Mouse (Mus musculus) kidney, embryonic 14.5 days (tissue): ENCODE measurements around the gene Pcnt. TPM values are rescaled to one million over a fixed set of nuclear protein-coding genes. Genes with fewer than 3 reads are reported as not detected.

ENCODE experiments used
- ATAC-seq: fragments of 200-750 bp; cut with Nextera tagmentation; 2 replicates; pipeline ENCODE4 v1.8.0; 2017; ENCODE audit warnings: moderate number of reproducible peaks, mild to moderate bottlenecking, moderate TSS enrichment, moderate library complexity; ENCODE audit not compliant: low FRiP score, low TSS enrichment
- H3K27ac ChIP-seq: fragments of 300-500 bp; sonication (generic); 2 replicates; pipeline ENCODE4 v1.5.1; 2014; ENCODE audit warnings: low read depth, mild to moderate bottlenecking, low read length, moderate library complexity, mixed read lengths
- H3K27me3 ChIP-seq: fragments of 300-500 bp; sonication (generic); 2 replicates; pipeline ENCODE4 v1.6.1; 2014; ENCODE audit warnings: mild to moderate bottlenecking, low read length; ENCODE audit not compliant: control insufficient read depth, insufficient read depth
- H3K36me3 ChIP-seq: fragments of 300-500 bp; sonication (generic); 2 replicates; pipeline ENCODE4 v1.6.1; 2014; ENCODE audit warnings: low read length, mixed read lengths; ENCODE audit not compliant: control insufficient read depth, insufficient read depth
- H3K4me1 ChIP-seq: fragments of 300-500 bp; sonication (generic); 2 replicates; pipeline ENCODE4 v1.6.1; 2014; ENCODE audit warnings: low read length, mixed read lengths; ENCODE audit not compliant: control insufficient read depth, insufficient read depth
- H3K4me2 ChIP-seq: fragments of 300-500 bp; sonication (generic); replicated peaks from 2 replicates; pipeline ENCODE4 v1.6.1; 2014; ENCODE audit warnings: low read depth, mild to moderate bottlenecking, low read length
- H3K4me3 ChIP-seq: fragments of 300-500 bp; sonication (generic); 2 replicates; pipeline ENCODE4 v1.5.1; 2014; ENCODE audit warnings: mild to moderate bottlenecking, low read length
- H3K9ac ChIP-seq: fragments of 300-500 bp; sonication (generic); 2 replicates; pipeline ENCODE4 v1.6.1; 2014; ENCODE audit warnings: low read depth, mild to moderate bottlenecking, low read length, moderate library complexity
- H3K9me3 ChIP-seq: fragments of 300-500 bp; sonication (generic); 2 replicates; pipeline ENCODE4 v1.6.1; 2016; ENCODE audit warnings: low read length; ENCODE audit not compliant: control insufficient read depth
- WGBS: fragments of 180-500 bp; shearing (Covaris S2); extraction: QIAGEN DNeasy Blood & Tissue Kit; methylation state at CpG from one replicate; pipeline ENCODE4 v1.1.7; 2014; 5-methylcytosine and 5-hydroxymethylcytosine counted together
- polyA plus RNA-seq: library from polyadenylated mRNA; unstranded; fragments of >200 nt; fragmentation: Nextera tagmentation; extraction: Ambion mirVana; gene quantifications from 2 replicates; pipeline ENCODE4 v1.2.1, GENCODE M21; 2014

The Pcnt gene
- polyA plus RNA-seq, 1 experiment from 2014 or later, result 27.1 TPM

DNA sequence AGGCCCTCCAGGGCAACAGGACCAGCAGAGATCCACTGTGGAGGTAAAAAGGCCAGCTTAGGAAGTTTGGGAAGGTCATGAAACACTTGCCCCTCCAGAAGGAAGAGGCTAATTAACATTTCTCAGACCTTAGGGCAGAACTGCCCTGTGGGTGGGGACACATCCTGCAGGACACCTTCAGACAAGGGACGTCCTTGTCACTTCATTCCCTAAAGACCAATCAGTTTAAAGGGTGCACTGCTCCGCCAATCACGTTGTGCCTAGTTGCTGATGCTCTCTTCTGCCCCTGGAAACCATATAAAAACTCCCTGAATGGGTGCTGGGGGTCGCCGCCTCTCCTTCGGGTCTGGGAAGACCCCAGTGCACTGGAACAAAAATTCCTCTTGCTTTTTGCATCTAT is 20.1 kb upstream of the Pcnt start:
- 87% methylated on average over 6 of the region's 6 CpGs for WGBS
- no peaks in the 10 kb centered on the region; the same call in 1 of the 2 replicates for H3K36me3 ChIP-seq
- ATAC-seq, result no peak
- H3K4me2 ChIP-seq, result no peak overlapping the region
- H3K9me3 ChIP-seq, result peaks cover 9% of the 10 kb centered on the region
- no peak overlapping the region for H3K27ac ChIP-seq
- H3K4me3 ChIP-seq, result no peak overlapping the region
- H3K4me1 ChIP-seq, result peaks cover 2% of the 10 kb centered on the region; the same call in 1 of the 2 replicates
- no peaks in the 10 kb centered on the region for H3K27me3 ChIP-seq
- no peak overlapping the region for H3K9ac ChIP-seq

GRCm38 (mm10) chr10:76462312-76462711 is 19.7 kb upstream of the Pcnt start:
- Histone ChIP-seq H3K27ac (no peak overlapping the region), H3K36me3 (no peaks in the 10 kb centered on the region; the same call in 1 of the 2 replicates), H3K27me3 (no peaks in the 10 kb centered on the region), H3K4me2 (no peak overlapping the region), H3K4me3 (no peak overlapping the region), H3K4me1 (no peaks in the 10 kb centered on the region), H3K9me3 (peaks cover 9% of the 10 kb centered on the region), H3K9ac (no peak overlapping the region)
- ATAC-seq, result no peak
- WGBS, result 94% methylated on average over 7 of the region's 7 CpGs

DNA sequence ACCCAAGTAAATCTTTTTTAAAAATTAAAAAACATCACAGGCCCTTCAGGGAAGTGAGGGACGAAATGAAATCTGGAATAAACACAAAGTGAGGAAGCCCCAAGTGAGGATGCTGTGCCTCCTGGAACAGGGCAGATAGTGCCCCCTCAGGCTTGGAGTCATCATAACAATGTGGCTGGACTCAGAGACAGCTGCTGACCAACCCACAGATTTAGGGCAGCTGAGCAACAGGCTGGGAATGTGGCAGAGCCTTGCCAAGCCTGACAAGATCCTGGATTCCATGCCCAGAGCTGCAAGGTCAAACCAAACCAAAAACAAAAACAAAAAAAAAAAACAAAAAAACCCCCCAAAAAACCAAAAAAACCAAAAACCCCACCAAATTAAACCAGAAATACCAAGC is 18.7 kb upstream of the Pcnt start:
- H3K27me3 ChIP-seq, result no peaks in the 10 kb centered on the region
- WGBS, result 96% methylated on average over 1 of the region's 1 CpGs
- no peak overlapping the region for H3K4me2 ChIP-seq
- peaks cover 9% of the 10 kb centered on the region for H3K9me3 ChIP-seq
- H3K27ac ChIP-seq, result no peak overlapping the region
- H3K4me1 ChIP-seq, result no peaks in the 10 kb centered on the region
- no peak overlapping the region for H3K9ac ChIP-seq
- no peak overlapping the region for H3K4me3 ChIP-seq
- ATAC-seq, result no peak
- no peaks in the 10 kb centered on the region; the same call in 1 of the 2 replicates for H3K36me3 ChIP-seq

GRCm38 (mm10) chr10:76455289-76455688 is 12.7 kb upstream of the Pcnt start:
- no peaks in the 10 kb centered on the region for H3K36me3 ChIP-seq
- no peaks in the 10 kb centered on the region for H3K27me3 ChIP-seq
- peaks cover 9% of the 10 kb centered on the region for H3K9me3 ChIP-seq
- no peak overlapping the region for H3K4me2 ChIP-seq
- no peak overlapping the region for H3K9ac ChIP-seq
- no peak overlapping the region for H3K4me3 ChIP-seq
- ATAC-seq, result 0 out of 2 replicates have a peak, but pooled peaks have one; percentile 62
- H3K4me1 ChIP-seq, result no peaks in the 10 kb centered on the region
- no peak overlapping the region for H3K27ac ChIP-seq
- WGBS, result 56% methylated on average over 5 of the region's 5 CpGs

DNA sequence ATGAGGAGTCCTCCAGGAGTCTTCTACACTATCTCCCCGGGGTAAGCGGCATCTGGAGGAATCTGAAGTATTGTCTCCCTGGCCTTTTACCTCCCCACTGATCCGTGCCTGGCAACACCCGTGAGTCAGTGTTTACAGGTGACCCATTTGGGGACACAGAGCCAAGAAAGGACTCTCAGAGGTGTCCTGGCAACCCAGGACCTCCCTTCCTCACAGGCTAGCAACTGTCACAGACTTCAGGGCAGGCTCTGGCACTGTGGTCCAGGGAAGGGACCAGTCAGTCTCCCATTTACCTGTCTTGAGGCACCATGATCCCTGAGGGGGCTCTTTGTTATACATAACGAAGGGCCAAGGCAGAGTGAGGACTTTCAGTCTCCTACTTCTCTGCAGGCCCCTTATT is 6.3 kb upstream of the Pcnt start, which contains the start of gene 2610028H24Rik:
TSS of gene 2610028H24Rik (plus strand) at position 231 of the 400 bp plus-strand sequence.
- Histone ChIP-seq H3K4me2 (no peak within 1 kb of the TSS), H3K9me3 (no peaks in the 10 kb centered on the region), H3K27me3 (no peaks in the 10 kb centered on the region), H3K27ac (no peak within 1 kb of the TSS), H3K4me3 (no peak within 1 kb of the TSS), H3K9ac (no peak within 1 kb of the TSS), H3K36me3 (no peaks in the 10 kb centered on the region), H3K4me1 (peaks cover 2% of the 10 kb centered on the region; the same call in 1 of the 2 replicates)
- no peak for ATAC-seq
- WGBS, result 67% methylated on average over 5 of the region's 5 CpGs

GRCm38 (mm10) chr10:76447406-76448229 is 5.0 kb upstream of the Pcnt start:
- Histone ChIP-seq H3K36me3 (no peaks in the 10 kb centered on the region), H3K9me3 (no peaks in the 10 kb centered on the region), H3K27me3 (no peaks in the 10 kb centered on the region), H3K4me2 (no peak overlapping the region), H3K27ac (no peak overlapping the region), H3K4me1 (peaks cover 8% of the 10 kb centered on the region), H3K9ac (no peak overlapping the region), H3K4me3 (no peak overlapping the region)
- ATAC-seq, result no peak
- 77% methylated on average over 15 of the region's 15 CpGs for WGBS

DNA sequence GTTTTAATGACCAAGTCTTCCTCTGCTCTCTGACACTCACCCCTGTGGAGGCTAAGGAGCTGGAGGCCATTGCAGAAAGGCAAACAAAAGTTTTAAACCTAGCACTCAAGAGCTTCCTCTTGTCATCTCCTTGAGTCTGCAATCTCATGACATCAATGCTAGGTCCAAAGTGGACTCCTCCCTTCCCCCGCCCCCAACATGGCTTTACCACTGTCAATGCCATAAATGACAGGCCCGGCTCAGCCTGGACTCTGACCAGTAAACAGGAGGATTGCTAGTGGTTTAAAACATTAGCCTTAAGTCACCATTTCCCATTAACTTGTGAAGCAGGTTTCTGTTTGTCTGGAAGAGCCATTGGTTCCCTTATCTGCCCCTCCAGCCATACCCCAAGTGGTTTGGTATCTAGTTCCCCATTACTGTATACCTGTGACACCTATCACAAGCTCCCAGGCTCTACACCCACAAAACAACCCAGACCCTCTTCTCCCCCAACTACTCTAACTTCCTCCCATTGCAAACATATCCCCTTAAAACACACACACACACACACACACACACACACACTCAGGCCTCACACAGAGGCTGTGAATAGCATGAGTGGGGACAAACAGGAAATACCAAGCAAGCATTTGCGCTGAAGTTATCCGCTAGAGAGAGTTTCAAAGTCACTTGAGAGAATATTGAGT is 3.6 kb upstream of the Pcnt start:
- no peaks in the 10 kb centered on the region for H3K9me3 ChIP-seq
- no peaks in the 10 kb centered on the region for H3K27me3 ChIP-seq
- H3K4me2 ChIP-seq, result no peak overlapping the region
- H3K9ac ChIP-seq, result no peak overlapping the region
- H3K36me3 ChIP-seq, result no peaks in the 10 kb centered on the region
- WGBS, result 73% methylated on average over 4 of the region's 4 CpGs
- no peak overlapping the region; the same call in 1 of the 2 replicates for H3K27ac ChIP-seq
- peaks cover 14% of the 10 kb centered on the region for H3K4me1 ChIP-seq
- no peak overlapping the region for H3K4me3 ChIP-seq
- no peak for ATAC-seq

DNA sequence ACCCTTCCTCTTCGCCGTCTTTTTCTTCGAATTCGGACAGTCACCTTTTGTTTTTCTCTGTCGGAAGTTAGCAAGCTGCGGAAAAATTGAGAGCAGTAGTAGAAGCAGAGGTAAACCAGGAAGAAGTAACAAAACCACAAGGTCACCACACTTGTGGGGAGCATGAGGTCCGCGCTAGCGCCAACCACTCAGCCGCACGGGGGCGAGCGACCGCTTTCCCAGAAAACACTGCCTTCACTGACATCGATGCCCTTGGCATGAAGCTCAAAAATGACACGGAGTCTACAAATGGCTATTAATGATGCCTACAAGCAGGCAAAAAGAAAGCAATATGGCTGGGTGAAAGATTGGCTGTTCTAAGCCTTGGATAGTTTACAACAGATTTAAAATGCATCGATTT is 2.3 kb downstream of the Pcnt start, which contains the start of gene AC141477.1:
TSS of gene AC141477.1 (minus strand) at position 164 of the 400 bp plus-strand sequence.
- H3K4me3 ChIP-seq, result no peak within 1 kb of the TSS; the same call in 1 of the 2 replicates
- WGBS, result 98% methylated on average over 17 of the region's 17 CpGs
- H3K9ac ChIP-seq, result no peak within 1 kb of the TSS
- H3K36me3 ChIP-seq, result peaks cover 37% of the 10 kb centered on the region
- no peaks in the 10 kb centered on the region for H3K9me3 ChIP-seq
- no peak within 1 kb of the TSS for H3K4me2 ChIP-seq
- peaks cover 17% of the 10 kb centered on the region for H3K4me1 ChIP-seq
- H3K27ac ChIP-seq, result no peak within 1 kb of the TSS
- H3K27me3 ChIP-seq, result no peaks in the 10 kb centered on the region
- ATAC-seq, result no peak
